In the genomic region with DNA sequence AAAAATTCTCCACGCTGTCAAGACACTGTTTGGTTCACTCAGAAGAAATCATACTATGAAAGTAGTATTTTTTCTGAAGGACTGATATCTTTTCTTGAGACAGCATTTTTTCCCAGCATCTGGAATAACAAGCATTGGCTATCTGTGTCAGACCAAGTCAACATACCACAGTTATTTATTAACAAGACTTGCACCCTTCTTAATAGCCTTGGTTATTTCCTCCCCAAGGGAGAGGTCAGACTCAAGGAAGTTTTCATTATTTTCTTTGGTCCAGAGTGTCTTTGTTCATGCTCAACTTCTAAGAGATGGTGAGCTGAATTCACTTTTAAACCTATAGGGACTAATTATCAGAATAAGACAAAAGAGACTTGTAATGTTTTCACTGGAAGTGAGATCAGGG, we compare ENCODE assay signal across 24 mouse cellular contexts.
A peak's percentile ranks its signal among the peaks of the same experiment; 100 is the strongest.
DNase-seq lines count a peak whose midpoint lies in the region; ATAC-seq and TF ChIP-seq lines count a peak whose summit lies in the region.
"Had no signal": no experiment of that assay in that cellular context is flagged by ENCODE, and none has a peak within 500 bp of the region (broad histone marks: within the 10 kb centered on the region; RNA-seq: fewer than 3 reads in every experiment).

No protein-coding gene starts in this region.

- no peak for TF ChIP-seq CTCF in intestine, postnatal 0 days (IDR thresholded peaks at IDR 0.05; ENCODE audit: low read depth)

- DNase-seq in kidney, adult 9 months: peak; percentile 0
- DNase-seq in kidney, adult 11 months: no peak
- no peak for DNase-seq in kidney, postnatal 10 days
- DNase-seq: adrenal gland, adult 8-10 months; adrenal gland, postnatal 14 days; adrenal gland, postnatal 36 days; B cell, adult 2 months; cerebellum, adult 11-12 months; cerebellum, adult 2 months; cerebellum, adult 9-10 months; cerebellum, postnatal 10 days; cerebellum, postnatal 25 days had no signal

- no peaks in the 10 kb centered on the region for H3K36me3 ChIP-seq in intestine, embryonic 15.5 days
- H3K36me3 ChIP-seq in intestine, postnatal 0 days (ENCODE audit: control insufficient read depth, insufficient read depth): no peaks in the 10 kb centered on the region
- H3K36me3 ChIP-seq in kidney, embryonic 16.5 days (ENCODE audit: insufficient read depth, low read length): no peaks in the 10 kb centered on the region
- no peaks in the 10 kb centered on the region for H3K36me3 ChIP-seq in intestine, embryonic 16.5 days (ENCODE audit: control insufficient read depth, insufficient read depth, low read length)
- H3K36me3 ChIP-seq: embryonic facial prominence, embryonic 10.5 days; embryonic facial prominence, embryonic 12.5 days; G1E had no signal

- no peaks in the 10 kb centered on the region for H3K4me1 ChIP-seq in intestine, embryonic 15.5 days (replicated peaks)
- no peaks in the 10 kb centered on the region for H3K4me1 ChIP-seq in intestine, postnatal 0 days (replicated peaks; ENCODE audit: control insufficient read depth, insufficient read depth, low read length)
- H3K4me1 ChIP-seq in kidney, embryonic 16.5 days (ENCODE audit: insufficient read depth, low read length): peaks cover 9% of the 10 kb centered on the region; the same call in 1 of the 2 replicates
- peaks cover 2% of the 10 kb centered on the region; the same call in 1 of the 2 replicates for H3K4me1 ChIP-seq in intestine, embryonic 16.5 days (ENCODE audit: control insufficient read depth, insufficient read depth, low read length)
- H3K4me1 ChIP-seq: embryonic facial prominence, embryonic 12.5 days; forebrain, embryonic 13.5 days had no signal

- no peak overlapping the region for H3K4me3 ChIP-seq in intestine, embryonic 15.5 days (replicated peaks)
- H3K4me3 ChIP-seq in intestine, postnatal 0 days (ENCODE audit: low read depth, low read length): no peak overlapping the region
- no peak overlapping the region for H3K4me3 ChIP-seq in kidney, embryonic 16.5 days (ENCODE audit: low read length)
- H3K4me3 ChIP-seq in intestine, embryonic 16.5 days (ENCODE audit: low read length): no peak overlapping the region
- H3K4me3 ChIP-seq: embryonic facial prominence, embryonic 10.5 days; embryonic facial prominence, embryonic 12.5 days; forebrain, embryonic 13.5 days had no signal

- 86% methylated on average over 1 of the region's 1 CpGs for WGBS in intestine, embryonic 15.5 days
- 49% methylated on average over 1 of the region's 1 CpGs for WGBS in intestine, postnatal 0 days
- WGBS in kidney, embryonic 16.5 days: 75% methylated on average over 1 of the region's 1 CpGs
- WGBS in intestine, embryonic 16.5 days: 87% methylated on average over 1 of the region's 1 CpGs

- no peaks in the 10 kb centered on the region for H3K27me3 ChIP-seq in intestine, embryonic 15.5 days (replicated peaks)
- no peaks in the 10 kb centered on the region for H3K27me3 ChIP-seq in intestine, postnatal 0 days (replicated peaks; ENCODE audit: control insufficient read depth, insufficient read depth, low read length)
- H3K27me3 ChIP-seq in kidney, embryonic 16.5 days (ENCODE audit: insufficient read depth, low read length): no peaks in the 10 kb centered on the region
- H3K27me3 ChIP-seq in intestine, embryonic 16.5 days (replicated peaks; ENCODE audit: control insufficient read depth, insufficient read depth, low read length): no peaks in the 10 kb centered on the region
- H3K27me3 ChIP-seq: CH12.LX; embryonic facial prominence, embryonic 12.5 days; forebrain, embryonic 13.5 days; Patski had no signal

- H3K4me2 ChIP-seq in intestine, embryonic 15.5 days (replicated peaks): no peak overlapping the region
- no peak overlapping the region for H3K4me2 ChIP-seq in intestine, postnatal 0 days (replicated peaks; ENCODE audit: low read depth)
- H3K4me2 ChIP-seq in kidney, embryonic 16.5 days (replicated peaks; ENCODE audit: low read depth, low read length): no peak overlapping the region
- no peak overlapping the region for H3K4me2 ChIP-seq in intestine, embryonic 16.5 days (ENCODE audit: low read depth, low read length)
- H3K4me2 ChIP-seq: embryonic facial prominence, embryonic 12.5 days; forebrain, embryonic 13.5 days had no signal

- peak; percentile 51; the same call in 1 of the 2 replicates for ATAC-seq in intestine, embryonic 15.5 days
- ATAC-seq in intestine, postnatal 0 days: no peak
- 0 out of 2 replicates have a peak, but pooled peaks have one; percentile 23 for ATAC-seq in kidney, embryonic 16.5 days (ENCODE audit: low FRiP score, low TSS enrichment)
- peak; percentile 82 for ATAC-seq in intestine, embryonic 16.5 days
- ATAC-seq: activated CD4-positive, CD25-positive, alpha-beta regulatory T cell, adult 4 months; CD4-positive, CD25-positive, alpha-beta regulatory T cell, adult 4 months; forebrain, embryonic 13.5 days; Patski had no signal

- no peaks in the 10 kb centered on the region for H3K9me3 ChIP-seq in intestine, embryonic 15.5 days
- no peaks in the 10 kb centered on the region for H3K9me3 ChIP-seq in intestine, postnatal 0 days (ENCODE audit: control insufficient read depth)
- H3K9me3 ChIP-seq in kidney, embryonic 16.5 days (ENCODE audit: low read length): no peaks in the 10 kb centered on the region
- H3K9me3 ChIP-seq in intestine, embryonic 16.5 days (ENCODE audit: control insufficient read depth, low read length): no peaks in the 10 kb centered on the region
- H3K9me3 ChIP-seq: embryonic facial prominence, embryonic 10.5 days; embryonic facial prominence, embryonic 12.5 days; forebrain, embryonic 13.5 days had no signal

- H3K9ac ChIP-seq in intestine, embryonic 15.5 days: no peak overlapping the region
- no peak overlapping the region for H3K9ac ChIP-seq in intestine, postnatal 0 days (ENCODE audit: low read depth, low read length)
- no peak overlapping the region for H3K9ac ChIP-seq in kidney, embryonic 16.5 days (replicated peaks; ENCODE audit: low read length)
- no peak overlapping the region for H3K9ac ChIP-seq in intestine, embryonic 16.5 days (ENCODE audit: low read depth, low read length)
- H3K9ac ChIP-seq: embryonic facial prominence, embryonic 12.5 days; forebrain, embryonic 13.5 days had no signal

- H3K27ac ChIP-seq in intestine, embryonic 15.5 days: no peak overlapping the region
- H3K27ac ChIP-seq in intestine, postnatal 0 days (ENCODE audit: low read depth, low read length): no peak overlapping the region
- no peak overlapping the region for H3K27ac ChIP-seq in kidney, embryonic 16.5 days (ENCODE audit: low read length)
- no peak overlapping the region for H3K27ac ChIP-seq in intestine, embryonic 16.5 days (ENCODE audit: low read length)
- H3K27ac ChIP-seq: embryonic facial prominence, embryonic 10.5 days; embryonic facial prominence, embryonic 12.5 days; forebrain, embryonic 13.5 days had no signal
